Mouse (Mus musculus) neural tube, embryonic 12.5 days (tissue): ENCODE measurements at regions not wholly inside any gene's neighbourhood (a gene's known extent, or its start where the extent isn't known, plus 50 kb on each side); places are given as distances from the start of the nearest gene placed in this dataset.

Experiments used
- ATAC-seq: fragments of 200-750 bp; cut with Nextera tagmentation; 2 replicates; pipeline ENCODE4 v1.8.0; 2017; ENCODE audit warnings: low read depth, mild to moderate bottlenecking, moderate TSS enrichment, moderate library complexity; ENCODE audit not compliant: low FRiP score
- H3K27ac ChIP-seq: fragments of 300-500 bp; sonication (generic); 2 replicates; pipeline ENCODE4 v1.5.1; 2016
- H3K27me3 ChIP-seq: fragments of 300-500 bp; sonication (generic); replicated peaks from 2 replicates; pipeline ENCODE4 v1.6.1; 2016; ENCODE audit warnings: mild to moderate bottlenecking
- H3K36me3 ChIP-seq: fragments of 300-500 bp; sonication (generic); 2 replicates; pipeline ENCODE4 v1.6.1; 2016; ENCODE audit warnings: mild to moderate bottlenecking
- H3K4me1 ChIP-seq: fragments of 300-500 bp; sonication (generic); 2 replicates; pipeline ENCODE4 v1.6.1; 2016
- H3K4me2 ChIP-seq: fragments of 300-500 bp; sonication (generic); replicated peaks from 2 replicates; pipeline ENCODE4 v1.6.1; 2016; ENCODE audit warnings: mild to moderate bottlenecking
- H3K4me3 ChIP-seq: fragments of 300-500 bp; sonication (generic); 2 replicates; pipeline ENCODE4 v1.5.1; 2016
- H3K9ac ChIP-seq: fragments of 300-500 bp; sonication (generic); 2 replicates; pipeline ENCODE4 v1.6.1; 2016; ENCODE audit warnings: mild to moderate bottlenecking
- H3K9me3 ChIP-seq: fragments of 300-500 bp; sonication (generic); 2 replicates; pipeline ENCODE4 v1.6.1; 2016; ENCODE audit warnings: mild to moderate bottlenecking
- WGBS: fragments of 180-500 bp; shearing (Covaris S2); methylation state at CpG from one replicate; pipeline ENCODE4 v1.1.7; 2016; 5-methylcytosine and 5-hydroxymethylcytosine counted together

DNA sequence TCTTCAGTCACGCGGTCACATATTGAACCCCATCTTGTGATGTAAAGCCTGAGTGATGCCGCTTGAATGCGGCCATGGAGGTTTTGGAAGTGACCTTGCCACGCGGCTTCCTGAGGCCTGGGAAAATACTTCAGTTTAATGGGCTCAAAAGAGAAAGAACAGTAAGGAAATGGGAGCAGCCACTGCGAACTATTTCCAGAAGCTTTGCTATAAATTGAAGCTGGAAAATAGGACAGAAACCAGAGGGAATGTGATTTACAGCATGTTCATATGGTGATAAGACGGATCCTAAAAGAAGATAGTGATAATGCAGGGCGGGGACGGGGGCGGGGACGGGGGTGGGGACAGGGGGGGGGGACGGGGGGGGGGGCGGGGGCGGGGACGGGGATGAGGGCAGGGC is 52.7 kb upstream of the Trpc4 start:
- no peaks in the 10 kb centered on the region for H3K9me3 ChIP-seq
- ATAC-seq = no peak
- H3K27ac ChIP-seq = no peak overlapping the region
- no peak overlapping the region for H3K4me3 ChIP-seq
- H3K4me1 ChIP-seq = no peaks in the 10 kb centered on the region
- no peaks in the 10 kb centered on the region for H3K27me3 ChIP-seq
- no peaks in the 10 kb centered on the region for H3K36me3 ChIP-seq
- no peak overlapping the region for H3K9ac ChIP-seq
- no peak overlapping the region for H3K4me2 ChIP-seq
- 87% methylated on average over 8 of the region's 16 CpGs for WGBS

DNA sequence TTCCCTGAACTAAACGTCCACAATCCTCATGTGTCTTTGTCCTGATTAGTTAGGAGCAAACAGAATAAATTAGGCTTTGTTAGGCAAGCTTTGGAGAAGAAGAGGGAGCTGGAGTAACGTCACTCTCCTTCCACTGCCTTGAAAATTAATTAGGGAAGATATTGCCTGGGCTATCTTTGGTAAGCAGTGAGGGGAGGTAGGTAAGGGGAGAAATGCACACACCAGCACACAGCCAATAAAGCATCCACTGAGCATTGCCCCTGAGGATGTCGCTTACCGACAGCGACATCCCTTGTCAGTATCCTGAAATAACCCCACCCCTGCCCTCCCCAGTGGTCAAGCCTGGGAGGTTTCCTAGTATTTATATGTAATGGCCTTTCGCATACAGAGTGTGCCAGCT is 72.2 kb upstream of the Trpc4 start:
- Histone ChIP-seq H3K9ac (no peak overlapping the region), H3K9me3 (no peaks in the 10 kb centered on the region), H3K4me1 (no peaks in the 10 kb centered on the region), H3K4me3 (no peak overlapping the region), H3K27ac (no peak overlapping the region), H3K27me3 (no peaks in the 10 kb centered on the region), H3K36me3 (no peaks in the 10 kb centered on the region), H3K4me2 (no peak overlapping the region)
- 62% methylated on average over 6 of the region's 6 CpGs for WGBS
- ATAC-seq = no peak

DNA sequence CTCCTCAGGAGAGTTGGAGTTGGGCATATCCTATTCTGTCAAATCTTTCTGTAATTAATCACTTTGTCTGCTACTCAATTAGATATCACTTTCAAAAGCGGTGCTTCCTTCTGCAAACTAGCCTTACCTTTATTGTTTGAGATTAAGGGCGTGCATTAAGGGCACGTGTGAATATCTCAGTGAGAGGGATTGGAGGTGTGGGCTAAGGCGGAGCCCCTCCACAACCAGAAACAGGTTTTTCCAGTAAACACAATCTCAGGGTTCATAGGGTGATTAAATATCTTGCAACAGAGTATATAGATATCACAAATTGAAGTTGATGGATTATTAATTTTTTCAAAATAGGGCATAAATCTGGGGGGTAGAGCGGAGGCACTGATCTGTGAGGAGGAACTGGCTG is 79.4 kb upstream of the Trpc4 start:
- no peak for ATAC-seq
- no peak overlapping the region for H3K27ac ChIP-seq
- H3K4me2 ChIP-seq = no peak overlapping the region
- H3K9ac ChIP-seq = no peak overlapping the region
- WGBS = 77% methylated on average over 5 of the region's 5 CpGs
- no peak overlapping the region for H3K4me3 ChIP-seq
- no peaks in the 10 kb centered on the region for H3K4me1 ChIP-seq
- no peaks in the 10 kb centered on the region for H3K27me3 ChIP-seq
- no peaks in the 10 kb centered on the region for H3K9me3 ChIP-seq
- H3K36me3 ChIP-seq = no peaks in the 10 kb centered on the region

DNA sequence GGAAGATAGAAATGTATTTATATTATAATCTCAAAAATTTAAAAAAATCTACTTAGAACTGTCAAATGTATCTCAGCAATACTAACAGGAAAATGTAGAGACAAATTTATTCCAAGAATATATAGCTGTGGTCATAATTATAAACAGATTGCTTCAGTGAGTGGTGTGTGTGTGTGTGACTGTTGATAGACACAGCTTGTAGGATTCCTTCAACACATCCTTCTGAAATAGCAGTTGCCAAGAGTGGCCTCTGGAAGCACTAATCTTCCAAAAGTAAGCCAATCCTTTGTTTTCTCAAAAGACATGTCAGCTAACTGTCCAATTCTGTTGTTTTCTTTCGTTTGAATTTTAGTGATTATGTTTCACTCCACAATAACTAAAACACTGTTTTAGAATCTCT is 95.2 kb upstream of the Trpc4 start:
- Histone ChIP-seq H3K4me3 (no peak overlapping the region), H3K4me2 (no peak overlapping the region), H3K9ac (no peak overlapping the region), H3K9me3 (no peaks in the 10 kb centered on the region), H3K4me1 (no peaks in the 10 kb centered on the region), H3K36me3 (no peaks in the 10 kb centered on the region), H3K27ac (no peak overlapping the region), H3K27me3 (no peaks in the 10 kb centered on the region)
- ATAC-seq = no peak
- 79% methylated on average over 1 of the region's 1 CpGs for WGBS

DNA sequence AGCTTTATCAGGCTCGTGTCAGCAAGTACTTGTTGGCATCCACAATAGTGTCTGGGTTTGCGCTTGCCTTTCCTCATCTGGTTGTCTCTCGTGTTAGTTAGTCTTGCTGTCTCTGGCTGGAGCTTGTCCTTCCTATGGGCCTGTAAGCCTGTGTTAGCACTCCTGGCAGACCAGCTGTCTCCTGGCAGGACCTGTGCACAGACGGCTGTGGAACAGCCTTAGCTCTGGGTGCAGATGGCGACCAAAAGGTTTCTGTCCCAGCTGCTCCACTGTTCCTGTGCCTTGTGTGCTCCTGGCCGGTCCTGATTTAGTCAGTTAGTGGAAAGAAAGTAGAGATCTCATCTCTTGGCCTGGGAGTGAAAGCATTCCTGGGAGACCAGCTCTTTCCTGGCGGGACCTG is 101.5 kb upstream of the Trpc4 start:
- Histone ChIP-seq H3K27me3 (no peaks in the 10 kb centered on the region), H3K4me3 (no peak overlapping the region), H3K9ac (no peak overlapping the region), H3K9me3 (no peaks in the 10 kb centered on the region), H3K4me1 (no peaks in the 10 kb centered on the region), H3K36me3 (no peaks in the 10 kb centered on the region), H3K4me2 (no peak overlapping the region), H3K27ac (no peak overlapping the region)
- 80% methylated on average over 7 of the region's 7 CpGs for WGBS
- ATAC-seq = no peak

DNA sequence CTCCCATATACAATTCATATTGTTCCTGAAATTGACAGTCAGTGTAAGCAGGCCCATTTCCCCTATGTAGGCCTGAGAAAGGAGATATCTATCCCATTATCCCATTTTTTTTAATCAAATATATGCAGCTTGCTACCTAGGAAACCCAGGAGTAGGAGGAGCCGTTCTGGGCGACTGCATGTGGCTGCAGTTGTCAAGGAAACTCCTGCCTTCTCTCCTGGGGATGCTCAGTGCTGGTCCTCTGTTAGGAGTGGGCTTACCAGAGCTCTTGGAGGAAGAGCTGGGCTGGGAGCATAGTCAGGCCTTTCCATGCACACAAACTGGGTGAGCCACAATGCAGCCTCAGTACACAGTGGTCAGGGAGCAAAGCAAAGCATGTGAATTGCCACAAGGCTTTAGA is 106.5 kb upstream of the Trpc4 start:
- no peak overlapping the region for H3K9ac ChIP-seq
- H3K4me2 ChIP-seq = no peak overlapping the region
- WGBS = 34% methylated on average over 2 of the region's 2 CpGs
- no peak overlapping the region for H3K27ac ChIP-seq
- ATAC-seq = peak; percentile 77; the same call in 1 of the 2 replicates
- H3K4me3 ChIP-seq = no peak overlapping the region
- H3K27me3 ChIP-seq = no peaks in the 10 kb centered on the region
- no peaks in the 10 kb centered on the region for H3K9me3 ChIP-seq
- no peaks in the 10 kb centered on the region for H3K36me3 ChIP-seq
- no peaks in the 10 kb centered on the region for H3K4me1 ChIP-seq

DNA sequence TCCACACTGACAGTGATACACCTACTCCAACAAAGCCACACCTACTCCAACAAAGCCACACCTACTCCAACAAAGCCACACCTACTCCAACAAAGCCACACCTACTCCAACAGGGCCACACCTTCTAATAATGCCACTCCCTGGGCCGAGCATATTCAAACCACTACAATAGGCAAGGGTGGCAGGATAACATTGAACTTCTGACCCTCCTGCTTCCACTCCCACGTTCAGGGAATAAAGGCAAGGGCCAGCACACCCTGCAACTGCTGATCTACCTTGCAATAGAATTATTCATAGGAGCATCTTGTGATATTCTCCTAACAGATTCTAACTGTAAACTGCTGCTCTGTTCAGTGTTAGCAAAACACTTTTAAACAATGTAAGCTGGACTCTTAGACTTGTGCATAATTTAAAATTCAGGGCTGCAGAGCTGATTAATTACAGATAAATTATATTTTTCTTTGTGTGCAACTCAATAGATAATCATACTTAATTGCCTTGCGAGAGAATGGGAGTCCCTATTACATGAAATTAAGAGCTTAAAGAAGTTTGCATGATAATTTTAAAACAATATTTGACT is 107.7 kb upstream of the Trpc4 start:
- 59% methylated on average over 3 of the region's 3 CpGs for WGBS
- no peaks in the 10 kb centered on the region for H3K9me3 ChIP-seq
- no peak for ATAC-seq
- H3K4me2 ChIP-seq = no peak overlapping the region
- no peaks in the 10 kb centered on the region for H3K4me1 ChIP-seq
- no peak overlapping the region for H3K4me3 ChIP-seq
- H3K27me3 ChIP-seq = no peaks in the 10 kb centered on the region
- no peaks in the 10 kb centered on the region for H3K36me3 ChIP-seq
- no peak overlapping the region for H3K27ac ChIP-seq
- H3K9ac ChIP-seq = no peak overlapping the region

DNA sequence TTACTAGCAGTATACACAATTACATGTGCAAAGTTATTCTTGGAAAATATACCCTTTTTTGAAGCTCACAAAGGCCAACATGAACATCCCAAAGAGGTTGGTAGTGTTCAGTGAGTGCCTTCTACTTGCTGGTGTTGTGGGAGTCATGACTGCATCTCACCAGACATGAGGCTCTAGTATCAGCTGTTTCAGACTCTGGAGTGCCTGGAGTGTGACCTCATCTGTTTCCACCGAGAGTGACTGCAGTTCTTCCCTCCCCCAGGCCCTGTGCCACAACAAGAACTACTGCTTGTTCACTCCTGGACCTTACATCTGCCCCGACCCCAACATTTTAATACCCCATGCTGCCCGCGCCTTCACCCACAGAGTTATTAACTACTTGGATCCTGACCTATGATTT is 128.5 kb upstream of the Trpc4 start:
- Histone ChIP-seq H3K36me3 (no peaks in the 10 kb centered on the region), H3K4me2 (no peak overlapping the region), H3K9me3 (no peaks in the 10 kb centered on the region), H3K4me1 (no peaks in the 10 kb centered on the region), H3K27ac (no peak overlapping the region), H3K4me3 (no peak overlapping the region), H3K27me3 (no peaks in the 10 kb centered on the region), H3K9ac (no peak overlapping the region)
- WGBS = 82% methylated on average over 4 of the region's 4 CpGs
- ATAC-seq = no peak

DNA sequence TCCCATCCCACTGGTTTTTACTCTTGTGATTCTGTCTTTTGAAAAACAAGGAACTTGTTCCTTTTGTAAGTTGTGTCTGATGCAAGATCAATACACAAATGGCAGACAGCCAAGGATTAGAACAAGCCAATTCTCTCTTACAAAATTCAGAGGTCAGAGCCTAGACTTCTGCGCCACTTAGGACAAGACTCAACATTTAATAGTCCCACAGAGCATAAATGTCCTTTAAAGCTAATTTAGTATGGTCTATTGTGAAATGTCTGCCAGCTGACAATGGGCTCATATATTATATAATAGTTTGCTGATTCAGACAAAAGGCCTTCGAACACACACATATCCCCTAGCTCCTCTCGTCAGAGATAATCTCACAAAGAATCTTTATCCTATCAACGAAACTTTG is 135.6 kb upstream of the Trpc4 start:
- Histone ChIP-seq H3K4me2 (no peak overlapping the region), H3K36me3 (no peaks in the 10 kb centered on the region), H3K27ac (no peak overlapping the region), H3K4me3 (no peak overlapping the region), H3K9ac (no peak overlapping the region), H3K4me1 (peaks cover 7% of the 10 kb centered on the region; the same call in 1 of the 2 replicates), H3K27me3 (no peaks in the 10 kb centered on the region), H3K9me3 (no peaks in the 10 kb centered on the region)
- 34% methylated on average over 4 of the region's 4 CpGs for WGBS
- ATAC-seq = peak; percentile 44; the same call in 1 of the 2 replicates

DNA sequence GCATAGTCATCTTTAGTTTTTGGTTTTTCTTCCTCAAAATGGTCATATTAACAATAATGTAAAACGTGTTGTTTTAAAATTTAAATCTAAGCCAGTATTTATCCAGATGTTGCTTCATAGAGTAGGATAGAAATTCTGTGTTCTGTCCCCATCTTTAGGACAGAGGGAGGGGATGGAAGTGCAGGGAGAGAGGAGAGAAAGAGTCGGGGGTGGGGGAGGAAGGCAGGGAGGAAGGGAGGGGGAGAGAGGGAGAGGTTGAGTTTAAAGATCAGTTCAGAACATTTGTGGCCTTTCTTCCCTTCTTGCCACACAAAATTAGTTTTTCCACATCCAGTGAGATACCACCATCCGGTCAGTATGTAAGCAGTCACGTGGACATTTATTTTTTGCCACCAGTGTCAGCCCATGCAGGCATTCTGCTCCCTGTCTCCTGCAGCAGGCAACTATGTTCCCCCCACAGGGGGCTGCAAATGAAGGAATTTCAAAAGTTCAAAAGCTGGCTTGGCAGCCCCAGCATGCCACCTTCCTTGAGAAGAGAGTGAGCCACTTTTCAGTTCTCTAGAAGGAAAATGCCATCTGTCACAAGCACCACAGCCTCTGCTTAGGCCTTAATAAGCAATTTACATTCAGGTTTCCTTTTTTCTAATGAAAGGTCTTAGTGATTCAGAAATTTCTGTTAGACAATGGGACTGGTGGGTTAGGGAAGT is 137.7 kb upstream of the Trpc4 start:
- WGBS = 30% methylated on average over 4 of the region's 4 CpGs
- Histone ChIP-seq H3K4me3 (no peak overlapping the region), H3K27ac (no peak overlapping the region), H3K4me1 (peaks cover 7% of the 10 kb centered on the region; the same call in 1 of the 2 replicates), H3K9ac (no peak overlapping the region), H3K4me2 (no peak overlapping the region), H3K27me3 (no peaks in the 10 kb centered on the region), H3K36me3 (no peaks in the 10 kb centered on the region), H3K9me3 (no peaks in the 10 kb centered on the region)
- ATAC-seq = peak; percentile 59

DNA sequence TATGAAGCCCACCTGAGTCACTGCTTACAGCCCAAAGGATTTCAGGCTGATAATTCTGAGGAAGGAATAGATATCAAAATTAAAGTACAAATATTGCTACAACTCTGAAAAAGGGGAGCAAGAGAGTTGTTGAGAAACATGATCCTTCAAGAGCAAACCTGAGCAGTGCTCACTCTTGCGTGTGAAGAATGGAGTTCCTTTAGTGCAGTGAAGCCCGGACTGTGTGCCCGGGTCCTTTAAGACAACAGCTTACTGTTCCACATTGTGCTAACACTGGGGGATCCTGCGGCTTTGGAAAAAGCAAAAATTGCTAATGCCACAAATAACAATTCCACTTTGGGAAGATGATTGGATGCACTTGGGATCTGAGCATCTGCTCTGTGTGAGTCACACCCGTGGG is 139.0 kb upstream of the Trpc4 start:
- peaks cover 7% of the 10 kb centered on the region; the same call in 1 of the 2 replicates for H3K4me1 ChIP-seq

DNA sequence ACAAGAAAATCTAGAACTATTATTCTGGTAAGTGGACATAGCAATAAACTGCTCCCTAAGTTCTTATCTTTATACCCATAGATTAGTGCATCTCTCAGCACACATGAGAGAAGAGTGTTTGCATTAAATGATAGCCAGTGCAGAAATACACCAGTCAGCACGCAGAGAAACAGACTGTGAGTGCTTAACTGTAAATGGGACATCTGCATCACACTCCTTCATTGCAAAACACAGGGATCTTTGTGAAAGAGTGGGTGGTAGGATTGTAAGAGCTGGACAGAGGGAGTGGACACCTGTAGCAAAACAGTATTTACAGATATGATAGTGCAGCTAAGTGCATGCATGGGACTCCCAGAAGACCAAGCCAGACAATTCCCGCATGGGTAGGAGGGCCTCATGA is 144.8 kb upstream of the Trpc4 start:
- Histone ChIP-seq H3K36me3 (no peaks in the 10 kb centered on the region), H3K4me3 (no peak overlapping the region), H3K27ac (no peak overlapping the region), H3K27me3 (no peaks in the 10 kb centered on the region), H3K9me3 (no peaks in the 10 kb centered on the region), H3K9ac (no peak overlapping the region), H3K4me1 (no peaks in the 10 kb centered on the region), H3K4me2 (no peak overlapping the region)
- WGBS = 91% methylated on average over 2 of the region's 2 CpGs
- no peak for ATAC-seq

More for the DNA sequence above, 139.0 kb upstream of the Trpc4 start:
- ATAC-seq = no peak
- Histone ChIP-seq H3K36me3 (no peaks in the 10 kb centered on the region), H3K27me3 (no peaks in the 10 kb centered on the region), H3K9ac (no peak overlapping the region), H3K27ac (no peak overlapping the region), H3K4me2 (no peak overlapping the region), H3K4me3 (no peak overlapping the region), H3K9me3 (no peaks in the 10 kb centered on the region)
- WGBS = 85% methylated on average over 5 of the region's 5 CpGs

DNA sequence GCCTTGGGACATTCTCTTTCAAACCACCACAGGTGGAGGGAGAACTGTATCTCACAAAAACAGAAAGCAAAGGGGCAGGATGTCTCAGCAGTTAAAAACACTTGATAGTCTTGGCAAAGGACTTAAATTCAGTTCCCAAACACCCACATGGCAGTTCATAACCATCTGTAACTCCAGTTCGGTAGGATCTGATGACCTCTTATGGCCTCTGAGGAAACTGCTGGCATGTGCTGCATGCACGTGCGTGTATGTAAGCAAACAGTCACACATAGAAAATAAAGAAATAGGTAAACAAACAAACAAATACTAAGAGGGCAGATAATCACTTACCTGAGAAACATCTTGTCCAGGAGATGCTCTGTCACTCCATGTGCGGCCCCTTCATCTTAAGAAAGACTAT is 129.4 kb upstream of the Ufm1 start:
- H3K27ac ChIP-seq = no peak overlapping the region
- no peaks in the 10 kb centered on the region for H3K4me1 ChIP-seq
- WGBS = 83% methylated on average over 4 of the region's 4 CpGs
- no peak overlapping the region for H3K9ac ChIP-seq
- H3K9me3 ChIP-seq = no peaks in the 10 kb centered on the region
- H3K4me3 ChIP-seq = no peak overlapping the region
- H3K27me3 ChIP-seq = no peaks in the 10 kb centered on the region
- no peaks in the 10 kb centered on the region for H3K36me3 ChIP-seq
- ATAC-seq = no peak
- H3K4me2 ChIP-seq = no peak overlapping the region
